Mouse (Mus musculus) thymus, postnatal 14 days (tissue): Measurements from ENCODE around the gene Cldn19.

Experiments
- DNase-seq: peaks from one replicate; pipeline ENCODE4 v3.0.0; 2021

Gene Cldn19

GRCm38 (mm10) chr4:119305418-119305817 is 50.2 kb downstream of the Cldn19 start:
- DNase-seq: no peak
